In genomic region chr9:88326930-88327901, GRCm38 (mm10) we compare ENCODE assay signal across 8 mouse cellular contexts. TPM values are rescaled to one million over a fixed set of nuclear protein-coding genes. Genes with fewer than 3 reads are reported as not detected.
DNase-seq lines count a peak whose midpoint lies in the region; ATAC-seq lines count a peak whose summit lies in the region.

Gene Nt5e (plus strand): TSS chr9:88327197.

- peak within 1 kb of the TSS; percentile 67 for H3K9ac ChIP-seq in intestine, embryonic 16.5 days (ENCODE audit: low read depth, low read length)

- peak within 1 kb of the TSS; percentile 65 for H3K4me3 ChIP-seq in intestine, embryonic 16.5 days (ENCODE audit: low read length)
- peak within 1 kb of the TSS; percentile 72 for H3K4me3 ChIP-seq in midbrain, embryonic 10.5 days

- no peaks in the 10 kb centered on the region for H3K36me3 ChIP-seq in intestine, embryonic 16.5 days (ENCODE audit: control insufficient read depth, insufficient read depth, low read length)
- H3K36me3 ChIP-seq in midbrain, embryonic 10.5 days = no peaks in the 10 kb centered on the region

- H3K4me2 ChIP-seq in intestine, embryonic 16.5 days (ENCODE audit: low read depth, low read length) = peak within 1 kb of the TSS; percentile 97

- DNase-seq in adrenal gland, adult 8-10 months = peak; percentile 61
- peak; percentile 49 for DNase-seq in embryo, embryonic 11.5 days (ENCODE audit: low read depth, low spot score)
- peak; percentile 20 for DNase-seq in gonadal fat pad, adult 2 months (ENCODE audit: low read depth)
- DNase-seq in left cerebral cortex, postnatal 36 days (ENCODE audit: low spot score in 2 of 2) = peak; percentile 68 to 76
- DNase-seq in midbrain, embryonic 10.5 days (ENCODE audit: low spot score) = peak; percentile 81
- DNase-seq in right cerebral cortex, postnatal 36 days (ENCODE audit: low spot score in 2 of 2) = peak; percentile 61 to 74

- no peaks in the 10 kb centered on the region for H3K27me3 ChIP-seq in intestine, embryonic 16.5 days (replicated peaks; ENCODE audit: control insufficient read depth, insufficient read depth, low read length)
- peaks cover 66% of the 10 kb centered on the region for H3K27me3 ChIP-seq in midbrain, embryonic 10.5 days (ENCODE audit: low read depth, poor library complexity, severe bottlenecking)

- no peak within 1 kb of the TSS for H3K27ac ChIP-seq in intestine, embryonic 16.5 days (ENCODE audit: low read length)
- H3K27ac ChIP-seq in midbrain, embryonic 10.5 days (replicated peaks) = peak within 1 kb of the TSS; percentile 63

- whole genome bisulfite sequencing in intestine, embryonic 16.5 days = under 1% methylated on average over 62 of the region's 66 CpGs
- 2% methylated on average over 65 of the region's 66 CpGs for WGBS in midbrain, embryonic 10.5 days

- intact Hi-C loops in left cerebral cortex, postnatal 36 days (cut with DNase I) = no loop called here

- H3K4me1 ChIP-seq in intestine, embryonic 16.5 days (ENCODE audit: control insufficient read depth, insufficient read depth, low read length) = no peaks in the 10 kb centered on the region
- H3K4me1 ChIP-seq in midbrain, embryonic 10.5 days = peaks cover 26% of the 10 kb centered on the region

- ATAC-seq in intestine, embryonic 16.5 days = peak; percentile 95
- ATAC-seq in erythroid progenitor cell, adult 5-6 weeks (replicated peaks; ENCODE audit: low FRiP score, poor library complexity, severe bottlenecking) = no peak

- no peaks in the 10 kb centered on the region for H3K9me3 ChIP-seq in intestine, embryonic 16.5 days (ENCODE audit: control insufficient read depth, low read length)
- H3K9me3 ChIP-seq in midbrain, embryonic 10.5 days (replicated peaks) = no peaks in the 10 kb centered on the region; the same call in 1 of the 2 replicates

RNA-seq across cellular contexts. Expression of gene Nt5e, which starts in this region (rescaled TPM):
- 10 to 100 TPM in 2 of 4 experiments, 1 to 10 TPM in 2; 5.7 to 13.6 (median 8.9) TPM for total RNA-seq in adrenal gland, adult 8-10 months (2022)
- polyA plus RNA-seq in gonadal fat pad, adult 2 months (2012; rRNA removed) = 20.5 and 21.1 TPM in 2 replicates
- polyA plus RNA-seq in intestine, embryonic 16.5 days (2015; fragmentation: Nextera tagmentation; extraction: Ambion mirVana) = 3.2 and 4.0 TPM in 2 replicates
- 1 to 10 TPM; 3.1 to 3.9 TPM for total RNA-seq in left cerebral cortex, postnatal 36 days (2021)
- 0.73 and 1.1 TPM in 2 replicates for polyA plus RNA-seq in midbrain, embryonic 10.5 days (2016; fragmentation: Nextera tagmentation; extraction: Ambion mirVana)
- 3.6 TPM in 1 of 2 replicates, not detected in the other for total RNA-seq in erythroid progenitor cell, adult 5-6 weeks (2015; ENCODE audit: low replicate concordance)
- 0.90 TPM in 1 of 2 replicates, not detected in the other for total RNA-seq in erythroid progenitor cell, adult 5-6 weeks (2017; ENCODE audit: low replicate concordance)

Comparison
In these comparisons a context has a peak if more than half of its experiments do, and no peak if none do; other contexts are left out.
1. DNase-seq: peak in every context shown above with its lines; median percentile 81 in midbrain, embryonic 10.5 days; 72 in left cerebral cortex, postnatal 36 days; 68 in right cerebral cortex, postnatal 36 days; 61 in adrenal gland, adult 8-10 months; 49 in embryo, embryonic 11.5 days; 20 in gonadal fat pad, adult 2 months.